8 mouse cellular contexts compared by ENCODE assay signal in the genomic region with DNA sequence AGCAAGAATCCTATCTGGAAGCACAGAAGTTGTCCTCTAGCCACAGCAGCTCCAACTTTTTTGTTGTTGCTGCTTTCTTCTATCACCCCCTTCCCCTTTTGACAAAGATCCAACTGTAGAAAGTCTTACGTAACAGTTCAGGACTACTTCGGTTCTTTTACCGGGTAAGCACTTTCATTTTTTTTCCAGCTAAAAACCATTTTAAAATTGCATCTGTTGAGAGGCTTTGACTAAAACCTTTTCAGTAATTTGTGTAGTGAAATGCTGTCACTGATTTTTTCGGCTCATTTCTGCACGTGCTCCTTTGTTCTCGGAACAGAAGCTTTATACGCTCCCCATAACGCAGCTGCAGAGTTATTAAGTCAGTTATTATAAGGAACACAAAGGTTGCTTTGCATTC.
DNase-seq lines count a peak whose midpoint lies in the region; ATAC-seq and TF ChIP-seq lines count a peak whose summit lies in the region.

No protein-coding gene starts in this region.

- no peak for TF ChIP-seq CTCF in Patski (IDR thresholded peaks at IDR 0.05)
- TF ChIP-seq CTCF in olfactory bulb, adult 2 months (IDR thresholded peaks at IDR 0.05; ENCODE audit: insufficient read depth, low read depth, low read length), result no peak

- 11% methylated on average over 8 of the region's 8 CpGs for WGBS in heart, embryonic 14.5 days
- 25% methylated on average over 8 of the region's 8 CpGs for WGBS in liver, embryonic 13.5 days (ENCODE audit: insufficient replicate concordance)
- 3% methylated on average over 8 of the region's 8 CpGs for WGBS in olfactory bulb, adult 2 months

- peak overlapping the region; percentile 86 for H3K9ac ChIP-seq in heart, embryonic 14.5 days (ENCODE audit: low read length)
- peak overlapping the region; percentile 71 for H3K9ac ChIP-seq in liver, embryonic 13.5 days

- intact Hi-C loops in heart, postnatal 14 days (cut with DNase I), result no loop called here

- H3K27me3 ChIP-seq in Patski, result no peaks in the 10 kb centered on the region
- H3K27me3 ChIP-seq in heart, embryonic 14.5 days (ENCODE audit: control insufficient read depth, insufficient read depth, low read length), result no peaks in the 10 kb centered on the region
- H3K27me3 ChIP-seq in liver, embryonic 13.5 days, result no peaks in the 10 kb centered on the region

- H3K27ac ChIP-seq in heart, embryonic 14.5 days (replicated peaks in 1 of 2; ENCODE audit: control insufficient read depth in 1 of 2, insufficient read depth in 1 of 2, low read depth in 2 of 2, low read length in 2 of 2), result peak overlapping the region; percentile 99 to 100
- H3K27ac ChIP-seq in liver, embryonic 13.5 days, result peak overlapping the region; percentile 77; the same call in 1 of the 2 replicates
- H3K27ac ChIP-seq in olfactory bulb, adult 2 months (ENCODE audit: insufficient read depth, low read depth, low read length), result 0 out of 2 replicates have a peak overlapping the region, but pooled peaks have one; percentile 36

- CTCF ChIA-PET in Patski (lab: Charles Lee), result interaction anchor here (1.4 to 4.8 kb wide), 3 partner anchors 9 to 40 kb away, joined by 4 to 21 read pairs (median 7); no protein-coding TSS in a partner anchor

- peak overlapping the region; percentile 46 to 96; a peak in 3 of 4 replicates for H3K4me3 ChIP-seq in heart, embryonic 14.5 days (ENCODE audit: control insufficient read depth in 1 of 2, insufficient read depth in 1 of 2, low read depth in 1 of 2, low read length in 2 of 2)
- peak overlapping the region; percentile 59 for H3K4me3 ChIP-seq in liver, embryonic 13.5 days (replicated peaks)
- H3K4me3 ChIP-seq in olfactory bulb, adult 2 months (ENCODE audit: insufficient read depth, low read depth, low read length), result no peak overlapping the region

- no peak for TF ChIP-seq POLR2A in olfactory bulb, adult 2 months (IDR thresholded peaks at IDR 0.05; ENCODE audit: insufficient read depth, low read depth, low read length)

- POLR2A ChIA-PET in Patski (lab: Charles Lee), result interaction anchor here (0.9 to 2.2 kb wide), 2 partner anchors 16 to 27 kb away, joined by 3 to 14 read pairs; no protein-coding TSS in a partner anchor

- no peaks in the 10 kb centered on the region for H3K36me3 ChIP-seq in heart, embryonic 14.5 days (ENCODE audit: control insufficient read depth, insufficient read depth, low read length)
- H3K36me3 ChIP-seq in liver, embryonic 13.5 days, result no peaks in the 10 kb centered on the region

- peak overlapping the region; percentile 81 for H3K4me2 ChIP-seq in heart, embryonic 14.5 days (ENCODE audit: low read length)
- H3K4me2 ChIP-seq in liver, embryonic 13.5 days, result peak overlapping the region; percentile 69

- in situ Hi-C loops in Patski (cut with MboI; ENCODE audit: low pct_unique_long_range_greater_than_20kb), result no loop called here

- H3K9me3 ChIP-seq in heart, embryonic 14.5 days (ENCODE audit: control insufficient read depth, low read length), result no peaks in the 10 kb centered on the region
- H3K9me3 ChIP-seq in liver, embryonic 13.5 days (replicated peaks), result no peaks in the 10 kb centered on the region

- peak; percentile 50 for DNase-seq in heart, adult 8-10 months (ENCODE audit: low spot score)
- no peak for DNase-seq in heart, postnatal 14 days
- DNase-seq in Patski (ENCODE audit: low read depth, low spot score), result peak; percentile 9
- DNase-seq in liver, embryonic 13.5 days, result no peak
- DNase-seq in retina, postnatal 1 day, result no peak
- no peak for DNase-seq in spleen, postnatal 10 days (ENCODE audit: low spot score in 2 of 2)

- ATAC-seq in Patski, result no peak
- no peak for ATAC-seq in heart, embryonic 14.5 days (ENCODE audit: insufficient number of reproducible peaks, insufficient read depth, low FRiP score, low read depth)
- no peak for ATAC-seq in liver, embryonic 13.5 days (ENCODE audit: low read depth)

- peaks cover 0 to 10% of the 10 kb centered on the region in 2 experiments; a peak in 2 of 4 replicates for H3K4me1 ChIP-seq in heart, embryonic 14.5 days (ENCODE audit: control insufficient read depth in 2 of 2, insufficient read depth in 2 of 2, low read length in 2 of 2)
- H3K4me1 ChIP-seq in liver, embryonic 13.5 days (replicated peaks), result peaks cover 22% of the 10 kb centered on the region
- H3K4me1 ChIP-seq in olfactory bulb, adult 2 months (ENCODE audit: control insufficient read depth, insufficient read depth, low read length), result no peaks in the 10 kb centered on the region

Comparison
In these comparisons a context has a peak if more than half of its experiments do, and no peak if none do; other contexts are left out.
1. DNase-seq: peak in heart, adult 8-10 months (single experiment) and Patski (single experiment); none in heart, postnatal 14 days (0 of 2), liver, embryonic 13.5 days (single experiment), retina, postnatal 1 day (single experiment) and spleen, postnatal 10 days (0 of 2).
2. H3K27ac ChIP-seq: peak in every context shown above with its lines; median percentile 100 in heart, embryonic 14.5 days; 77 in liver, embryonic 13.5 days; 36 in olfactory bulb, adult 2 months.